Mouse (Mus musculus) mesoderm, embryonic 11.5 days (tissue): ENCODE measurements around the gene Krtap5-2.
"Not testable (repeated sequence)": the region's sequence is repeated elsewhere in the genome, so short reads cannot be mapped to it uniquely, and the experiment has no call there.

Experiments used
- DNase-seq: peaks from one replicate; pipeline ENCODE4 v3.0.0-alpha.2; 2012; ENCODE audit warnings: low read depth, low spot score

The Krtap5-2 gene

GRCm38 (mm10) chr7:142175905-142176304, at the start of gene Krtap5-2:
Gene Krtap5-2 (minus strand): TSS chr7:142176005.
- not testable (repeated sequence) for DNase-seq

GRCm38 (mm10) chr7:142224518-142224917, 48.7 kb upstream of the Krtap5-2 start:
- no peak for DNase-seq

GRCm38 (mm10) chr7:142212136-142212535, 36.3 kb upstream of the Krtap5-2 start:
- not testable (repeated sequence) for DNase-seq

DNA sequence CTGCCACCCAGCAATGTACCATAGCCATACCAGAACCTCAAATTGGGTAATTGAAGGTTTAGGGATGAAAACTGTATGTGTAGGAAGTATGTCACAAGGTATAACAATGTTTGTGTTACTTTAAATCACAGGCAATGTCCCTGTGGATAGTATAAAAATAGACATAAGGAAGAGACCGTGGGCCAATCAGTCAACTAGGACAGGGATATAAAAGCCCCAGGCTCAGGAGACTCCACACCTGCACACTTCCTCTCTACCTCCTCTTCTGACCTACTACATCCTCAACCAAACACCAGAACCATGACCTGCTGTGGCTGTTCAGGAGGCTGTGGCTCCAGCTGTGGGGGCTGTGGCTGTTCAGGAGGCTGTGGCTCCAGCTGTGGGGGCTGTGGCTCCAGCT, 35.8 kb upstream of the Krtap5-2 start, which contains the start of gene Gm7579:
Gene Gm7579, plus strand, starts transcription at position 301 of the 400 bp plus-strand sequence.
- DNase-seq, result no peak

- DNase-seq, result not testable (repeated sequence)
Observed at GRCm38 (mm10) chr7:142206891-142207290, 31.1 kb upstream of the Krtap5-2 start.

DNA sequence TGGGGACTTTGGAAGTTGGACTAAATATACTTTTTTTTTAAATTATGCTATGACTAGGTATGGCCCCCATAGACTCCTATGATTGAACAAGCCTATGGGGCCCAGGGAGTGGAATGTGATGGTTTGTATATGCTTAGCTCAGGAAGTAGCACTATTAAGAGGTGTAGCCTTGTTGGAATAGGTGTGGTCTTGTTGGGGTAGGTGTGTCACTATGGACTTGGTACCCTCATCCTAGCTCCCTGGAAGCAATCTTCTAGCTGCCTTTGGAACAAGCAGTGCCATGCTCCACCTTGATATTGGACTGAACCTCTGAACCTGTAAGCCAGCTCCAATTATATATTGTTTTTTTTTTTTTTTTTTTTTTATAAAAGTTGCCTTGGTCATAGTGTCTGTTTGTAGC, 29.7 kb upstream of the Krtap5-2 start:
- no peak for DNase-seq

GRCm38 (mm10) chr7:142201064-142201463, 25.3 kb upstream of the Krtap5-2 start, which contains the start of gene Krtap5-3:
Gene Krtap5-3 (plus strand): TSS chr7:142201364.
- no peak for DNase-seq

GRCm38 (mm10) chr7:142198748-142199147, 22.9 kb upstream of the Krtap5-2 start:
- no peak for DNase-seq

DNA sequence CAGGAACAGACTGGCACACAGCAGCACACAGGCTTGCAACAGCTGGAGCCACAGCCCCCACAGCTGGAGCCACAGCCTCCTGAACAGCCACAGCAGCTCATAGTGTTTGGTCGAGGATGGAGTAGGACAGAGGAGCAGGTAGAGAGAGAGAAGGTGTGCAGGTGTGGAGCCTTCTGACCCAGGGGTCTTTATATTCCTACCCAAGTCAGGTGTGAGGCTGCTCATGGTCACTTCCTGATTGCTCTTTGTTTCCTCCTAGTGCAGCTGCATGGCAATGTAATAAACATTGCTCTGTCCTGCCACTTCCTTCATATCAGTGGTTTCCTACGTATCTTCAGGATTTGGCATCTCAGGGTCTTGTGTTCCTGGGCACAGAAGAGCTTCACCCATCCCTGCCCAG, 14.5 kb upstream of the Krtap5-2 start, which contains the start of gene Gm10153:
Gene Gm10153, minus strand, starts transcription at position 101 of the 400 bp plus-strand sequence.
- DNase-seq, result no peak

GRCm38 (mm10) chr7:142188156-142188555, 12.4 kb upstream of the Krtap5-2 start:
- DNase-seq, result no peak

GRCm38 (mm10) chr7:142181021-142181420, 5.2 kb upstream of the Krtap5-2 start:
- DNase-seq, result no peak

DNA sequence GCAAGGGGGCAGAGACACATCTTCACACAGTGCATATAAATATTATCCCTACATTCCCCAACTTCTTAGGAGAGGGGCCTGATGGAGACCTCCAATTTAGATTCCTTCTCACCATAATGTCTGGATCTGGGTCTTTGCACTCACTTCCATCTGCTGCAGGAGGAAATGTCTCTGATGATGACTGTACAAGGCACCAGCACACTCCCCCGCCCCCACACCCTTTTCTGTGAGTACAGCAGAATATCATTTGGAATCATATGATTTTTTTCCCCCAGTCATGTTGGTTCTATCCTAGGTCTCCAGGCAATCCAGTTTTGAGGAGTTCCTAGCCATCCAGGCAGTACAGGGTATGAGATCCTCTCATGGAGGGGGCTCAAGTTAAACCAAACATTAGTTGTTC, 2.9 kb upstream of the Krtap5-2 start:
- no peak for DNase-seq

DNA sequence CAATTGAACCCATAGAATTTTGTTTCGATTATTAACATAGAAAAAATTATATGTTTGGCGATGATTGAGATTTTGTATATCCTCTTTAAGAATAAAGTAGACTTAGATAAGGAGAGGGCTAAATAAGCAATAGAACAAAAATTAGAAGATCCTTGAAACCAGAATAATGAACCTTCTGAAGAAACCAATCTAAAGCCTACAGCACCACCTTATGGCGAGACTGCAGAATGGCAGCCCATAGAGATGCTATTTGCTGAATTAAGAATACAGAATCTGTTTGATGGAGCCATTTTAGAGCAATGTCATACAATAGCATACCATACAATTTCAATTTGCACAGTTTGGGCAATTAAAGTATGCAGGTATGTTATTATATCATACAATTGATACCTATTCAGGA, 6.0 kb downstream of the Krtap5-2 start:
- DNase-seq, result peak; percentile 34

DNA sequence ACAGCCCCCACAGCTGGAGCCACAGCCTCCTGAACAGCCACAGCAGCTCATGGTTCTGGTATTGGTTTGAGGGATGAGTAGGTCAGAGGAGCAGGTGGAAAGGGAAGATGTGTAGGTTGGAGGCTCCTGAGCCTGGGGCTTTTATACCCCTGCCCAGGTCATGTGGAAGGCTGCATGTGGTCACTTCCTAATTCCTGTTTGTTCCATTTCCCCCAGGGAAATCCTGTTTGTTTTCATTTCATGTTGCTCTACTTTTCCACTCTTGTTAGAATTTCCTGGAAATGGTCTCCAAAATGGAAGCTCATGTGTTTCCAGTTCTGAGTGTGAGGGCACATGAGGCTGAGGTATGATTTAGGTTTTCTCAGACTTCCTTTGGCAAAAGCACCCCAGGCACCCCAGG, 10.2 kb downstream of the Krtap5-2 start, which contains the start of gene Gm4553:
Gene Gm4553, minus strand, starts transcription at position 101 of the 400 bp plus-strand sequence.
- not testable (repeated sequence) for DNase-seq

DNA sequence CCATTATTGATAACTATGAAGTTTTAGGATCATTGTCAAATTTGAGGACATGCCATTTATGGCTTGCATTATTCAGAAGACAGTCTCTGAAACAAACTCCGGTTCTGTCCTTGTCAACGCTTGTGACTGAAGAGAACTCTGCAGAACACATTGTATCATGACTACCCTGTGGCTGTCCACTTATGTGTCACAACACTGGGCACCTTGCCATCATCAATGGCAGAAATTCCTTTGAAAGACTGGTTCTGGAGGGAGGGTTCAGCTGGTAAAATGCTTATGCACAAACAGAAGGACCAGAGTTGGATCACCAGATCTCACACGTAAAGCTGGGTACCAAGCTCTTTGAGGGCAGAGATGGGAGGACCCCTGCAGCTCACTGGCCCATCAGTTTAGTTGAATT, 16.4 kb downstream of the Krtap5-2 start:
- DNase-seq, result no peak

- not testable (repeated sequence) for DNase-seq
Observed at GRCm38 (mm10) chr7:142157013-142157412, 18.8 kb downstream of the Krtap5-2 start, which contains the start of gene Gm29735. Gene Gm29735 (minus strand): TSS chr7:142157113.

DNA sequence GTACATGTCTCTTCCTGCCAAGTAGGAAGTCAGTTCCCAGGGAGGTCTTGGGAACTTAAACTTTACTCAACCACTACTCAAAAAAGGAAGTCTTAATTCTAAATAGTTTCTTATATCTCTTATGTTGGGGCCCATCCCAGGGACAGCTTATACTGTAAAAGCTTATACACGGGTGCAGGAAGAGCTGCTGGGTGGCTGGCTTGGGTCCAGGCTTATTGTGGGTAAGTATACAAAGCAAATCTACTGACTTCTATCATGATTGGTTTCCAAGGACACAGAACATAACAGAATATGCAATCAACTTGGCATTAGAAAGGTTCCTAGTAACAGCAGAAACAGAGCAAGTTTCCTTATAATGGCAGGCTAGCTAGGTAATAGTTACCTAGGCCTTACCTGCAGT, 20.5 kb downstream of the Krtap5-2 start:
- no peak for DNase-seq

DNA sequence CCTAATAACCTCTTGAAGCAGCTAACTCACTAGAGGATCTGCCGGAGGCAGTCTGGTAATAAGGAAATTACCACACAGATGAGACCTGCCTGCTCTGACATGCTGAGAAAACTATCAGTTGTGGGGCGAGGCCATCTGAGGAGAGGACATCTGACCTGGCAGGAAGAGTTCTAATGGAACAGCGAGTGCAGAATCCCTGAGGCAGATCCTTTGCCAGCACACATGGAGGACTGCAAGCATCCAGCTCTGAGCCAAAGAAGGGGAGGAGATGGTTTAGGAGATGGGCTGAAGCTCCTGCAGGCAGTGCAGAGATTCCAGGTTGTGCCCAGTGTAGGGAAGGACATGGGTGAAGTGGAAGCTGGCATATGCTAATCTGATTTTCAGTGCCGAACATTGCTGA, 23.6 kb downstream of the Krtap5-2 start:
- DNase-seq, result no peak

- no peak for DNase-seq
Observed at GRCm38 (mm10) chr7:142148633-142149032, 27.2 kb downstream of the Krtap5-2 start.

DNA sequence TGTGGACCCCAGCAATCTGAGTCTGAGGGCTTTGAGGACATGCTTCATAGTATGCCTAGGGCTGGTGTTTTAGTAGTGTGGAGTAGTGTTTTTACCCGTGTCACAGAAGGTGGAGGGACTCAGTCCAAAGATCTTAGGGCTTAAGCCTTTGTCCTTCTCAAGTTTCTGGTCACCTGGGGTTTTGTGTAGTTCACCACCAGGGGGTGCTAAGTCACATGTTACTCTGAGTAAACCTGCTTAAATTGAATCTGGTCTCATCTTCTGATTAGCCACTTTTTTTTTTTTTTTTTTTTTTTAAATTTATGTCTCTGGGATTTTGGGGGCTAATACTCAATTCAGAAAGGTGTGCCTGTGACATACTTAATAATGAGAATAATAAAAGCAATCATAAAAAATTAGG, 29.8 kb downstream of the Krtap5-2 start:
- peak; percentile 66 for DNase-seq

DNA sequence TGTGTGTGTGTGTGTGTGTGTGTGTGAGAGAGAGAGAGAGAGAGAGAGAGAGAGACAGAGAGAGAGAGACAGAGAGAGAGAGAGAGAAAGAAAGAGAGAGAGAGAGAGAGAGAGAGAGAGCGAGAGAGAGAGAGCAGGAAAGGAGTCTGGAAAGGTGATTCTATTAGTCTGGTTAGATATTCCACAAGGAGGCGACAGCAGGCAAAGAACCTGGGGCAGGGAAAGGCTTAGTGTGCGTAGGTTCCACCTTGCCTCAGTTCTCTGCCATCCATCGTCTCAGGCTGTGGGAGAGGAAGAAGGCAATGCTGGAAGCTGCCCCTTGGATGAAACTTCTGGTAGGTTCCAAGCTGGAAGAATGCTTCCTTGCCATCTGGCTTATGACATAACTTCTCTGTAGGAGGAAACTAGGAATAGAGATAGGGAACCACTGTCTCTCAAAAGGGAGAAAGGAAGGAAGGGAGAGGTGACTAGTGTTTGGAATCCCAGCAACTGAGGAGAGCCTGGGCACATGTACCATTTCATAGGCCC, 30.3 kb downstream of the Krtap5-2 start:
- DNase-seq, result no peak

DNA sequence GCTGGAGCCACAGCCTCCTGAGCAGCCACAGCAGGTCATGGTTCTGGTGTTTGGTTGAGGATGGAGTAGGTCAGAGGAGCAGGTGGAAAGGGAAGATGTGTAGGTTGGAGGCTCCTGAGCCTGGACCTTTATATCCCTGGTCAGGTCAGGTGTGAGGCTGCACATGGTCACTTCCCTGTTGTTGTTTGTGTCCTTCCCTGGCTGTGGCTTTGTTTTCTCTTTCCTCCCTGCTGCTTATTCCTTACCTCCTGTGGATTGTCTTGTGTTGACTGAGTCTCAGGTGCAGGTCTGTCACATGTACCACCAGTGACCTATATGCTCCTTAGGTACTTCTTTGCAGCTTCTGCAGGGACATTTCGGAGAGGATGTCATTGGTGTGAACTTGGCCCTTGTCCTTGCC, 31.3 kb downstream of the Krtap5-2 start, which contains the start of gene Gm45337:
Gene Gm45337, minus strand, starts transcription at position 101 of the 400 bp plus-strand sequence.
- DNase-seq, result no peak

DNA sequence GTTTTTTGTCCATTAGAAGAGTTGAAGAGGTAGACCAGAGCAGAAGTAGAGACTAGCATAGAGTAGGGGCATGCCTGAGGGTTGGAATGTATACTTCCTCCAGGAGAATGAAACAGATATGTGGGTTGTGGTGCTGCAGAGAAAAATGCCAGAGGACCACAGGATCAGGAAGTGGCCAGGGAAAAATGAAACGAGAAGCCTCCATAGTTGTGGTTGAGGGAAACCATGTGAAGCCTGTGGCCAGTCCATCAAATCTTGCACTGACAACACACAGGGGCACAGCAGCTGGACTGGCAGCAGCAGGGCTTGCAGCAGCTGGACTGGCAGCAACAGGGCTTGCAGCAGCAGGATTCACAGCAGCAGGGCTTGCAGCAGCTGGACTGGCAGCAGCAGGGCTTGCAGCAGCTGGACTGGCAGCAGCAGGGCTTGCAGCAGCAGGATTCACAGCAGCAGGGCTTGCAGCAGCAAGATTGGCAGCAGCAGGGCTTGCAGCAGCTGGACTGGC, 32.2 kb downstream of the Krtap5-2 start:
- DNase-seq, result not testable (repeated sequence)
